Mouse (Mus musculus) forebrain, embryonic 12.5 days (tissue): Measurements from ENCODE around the gene Manba. TPM values are rescaled to one million over a fixed set of nuclear protein-coding genes. Genes with fewer than 3 reads are reported as not detected.

Experiments
- ATAC-seq: fragments of 200-750 bp; cut with Nextera tagmentation; 2 replicates; pipeline ENCODE4 v1.8.0; 2017; ENCODE audit warnings: moderate TSS enrichment; ENCODE audit not compliant: low FRiP score
- H3K27ac ChIP-seq: fragments of 300-500 bp; sonication (generic); 2 replicates; pipeline ENCODE4 v1.5.1; 2016; ENCODE audit warnings: mild to moderate bottlenecking
- H3K27me3 ChIP-seq: fragments of 300-500 bp; sonication (generic); 2 replicates; pipeline ENCODE4 v1.6.1; 2016; ENCODE audit warnings: mild to moderate bottlenecking
- H3K36me3 ChIP-seq: fragments of 300-500 bp; sonication (generic); replicated peaks from 2 replicates; pipeline ENCODE4 v1.6.1; 2016; ENCODE audit warnings: mild to moderate bottlenecking
- H3K4me1 ChIP-seq: fragments of 300-500 bp; sonication (generic); 2 replicates; pipeline ENCODE4 v1.6.1; 2016
- H3K4me2 ChIP-seq: fragments of 300-500 bp; sonication (generic); 2 replicates; pipeline ENCODE4 v1.6.1; 2016; ENCODE audit warnings: mild to moderate bottlenecking, moderate library complexity
- H3K4me3 ChIP-seq: fragments of 300-500 bp; sonication (generic); replicated peaks from 2 replicates; pipeline ENCODE4 v1.5.1; 2016; ENCODE audit warnings: mild to moderate bottlenecking
- H3K9ac ChIP-seq: fragments of 300-500 bp; sonication (generic); 2 replicates; pipeline ENCODE4 v1.6.1; 2016; ENCODE audit warnings: mild to moderate bottlenecking
- H3K9me3 ChIP-seq: fragments of 300-500 bp; sonication (generic); 2 replicates; pipeline ENCODE4 v1.6.1; 2016
- WGBS: fragments of 180-500 bp; shearing (Covaris S2); methylation state at CpG from one replicate; pipeline ENCODE4 v1.1.7; 2016; 5-methylcytosine and 5-hydroxymethylcytosine counted together
- polyA plus RNA-seq: library from polyadenylated mRNA; unstranded; fragments of >200 nt; fragmentation: Nextera tagmentation; extraction: Ambion mirVana; gene quantifications from 2 replicates; pipeline ENCODE4 v1.2.1, GENCODE M21; 2016

The Manba gene
- polyA plus RNA-seq, 1 experiment from 2014 or later, result 3.6 TPM

DNA sequence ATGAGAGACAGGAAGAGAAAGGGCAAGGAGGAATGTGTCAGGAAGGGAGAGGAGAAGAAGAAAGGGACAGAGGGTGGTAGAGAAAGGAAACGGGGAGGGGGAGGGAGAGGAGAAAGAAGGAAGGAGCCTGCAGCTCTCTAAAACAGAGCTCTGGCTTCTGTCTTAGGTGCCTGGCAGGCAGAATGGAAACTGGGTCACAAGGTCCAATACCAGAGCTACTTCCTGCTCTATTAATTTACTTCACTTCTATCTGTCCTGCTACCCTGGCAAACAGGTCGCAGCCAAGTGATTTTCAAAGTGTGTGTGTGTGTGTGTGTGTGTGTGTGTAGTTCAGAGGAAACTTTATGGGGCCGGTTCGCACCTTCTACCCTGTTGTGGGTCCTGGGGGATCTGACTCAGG lies 93.8 kb downstream of the Manba start:
- Histone ChIP-seq H3K36me3 (peaks cover 2% of the 10 kb centered on the region; the same call in 1 of the 2 replicates), H3K9ac (no peak overlapping the region), H3K4me1 (peaks cover 11% of the 10 kb centered on the region), H3K4me3 (no peak overlapping the region), H3K4me2 (no peak overlapping the region), H3K27me3 (no peaks in the 10 kb centered on the region), H3K27ac (no peak overlapping the region), H3K9me3 (no peaks in the 10 kb centered on the region)
- no peak for ATAC-seq
- 75% methylated on average over 4 of the region's 4 CpGs for WGBS

DNA sequence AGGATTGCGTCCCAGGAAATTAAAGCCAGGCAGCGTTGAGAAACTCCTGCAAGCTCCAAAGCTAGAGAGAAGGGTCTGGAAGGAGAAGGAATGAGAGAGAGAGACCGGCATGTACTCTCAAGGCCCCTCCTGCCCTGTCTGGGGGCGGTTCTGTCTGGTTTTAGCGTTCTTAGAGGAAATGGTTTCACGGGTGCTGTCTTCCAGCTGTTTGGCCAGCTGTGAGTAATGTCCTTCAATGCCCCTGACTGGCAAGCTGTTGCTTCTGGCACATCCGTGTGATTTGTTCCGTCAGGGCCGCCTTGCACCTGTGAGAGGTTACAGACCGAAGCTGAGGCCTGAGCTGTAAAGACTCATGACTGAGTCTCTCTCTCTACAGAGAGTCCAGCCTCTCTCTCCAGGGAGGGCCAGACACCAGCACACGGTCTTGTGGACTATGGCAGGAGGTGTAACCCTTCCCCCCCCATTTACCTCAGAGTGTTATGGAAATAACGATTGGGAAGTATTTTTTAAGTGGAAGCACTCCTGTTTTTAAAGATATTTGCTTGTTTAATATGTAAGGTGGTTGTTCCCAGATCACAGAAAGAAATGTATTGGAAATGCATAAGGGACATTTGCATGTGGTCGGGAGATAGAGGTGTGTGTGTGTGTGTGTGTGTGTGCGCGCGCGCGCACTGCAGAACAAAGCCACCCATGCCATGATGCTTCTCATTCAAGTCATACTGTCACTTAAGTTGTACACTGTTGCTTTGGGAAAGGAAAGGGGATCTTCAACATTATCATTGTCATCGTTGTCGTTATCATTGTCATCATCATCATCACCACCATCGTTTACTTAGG lies 95.2 kb downstream of the Manba start:
- Histone ChIP-seq H3K4me1 (peaks cover 11% of the 10 kb centered on the region), H3K9me3 (no peaks in the 10 kb centered on the region), H3K9ac (no peak overlapping the region), H3K4me2 (no peak overlapping the region), H3K4me3 (no peak overlapping the region), H3K27ac (no peak overlapping the region), H3K36me3 (peaks cover 10% of the 10 kb centered on the region; the same call in 1 of the 2 replicates), H3K27me3 (no peaks in the 10 kb centered on the region)
- ATAC-seq, result no peak
- 88% methylated on average over 21 of the region's 21 CpGs for WGBS

DNA sequence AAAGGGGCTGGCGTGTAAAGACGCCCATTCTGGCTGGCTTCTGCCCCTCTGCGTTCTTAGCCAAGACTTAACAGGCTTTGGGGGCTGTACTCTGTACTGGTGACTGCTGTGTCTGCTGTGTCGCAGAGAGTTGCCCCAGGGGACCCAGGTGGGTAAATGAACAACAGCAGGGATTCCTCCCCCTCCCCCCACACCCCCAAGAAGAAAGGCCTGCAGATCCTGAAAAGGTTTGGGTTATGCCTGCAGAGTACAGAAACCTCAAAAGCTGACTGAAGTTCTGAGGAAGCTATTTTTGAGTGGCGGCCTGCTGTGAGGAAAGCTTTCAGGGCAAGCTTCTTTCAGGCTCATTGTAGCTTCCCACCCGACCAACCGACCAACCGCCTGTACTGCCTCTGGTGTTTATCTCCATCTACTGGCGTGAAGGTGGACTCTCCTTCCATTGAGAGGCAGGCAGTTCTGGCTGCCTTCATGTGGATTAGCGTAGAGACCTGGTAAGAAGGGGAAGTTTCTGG lies 96.3 kb downstream of the Manba start:
- ATAC-seq, result peak; percentile 55
- no peak overlapping the region for H3K9ac ChIP-seq
- H3K4me1 ChIP-seq, result peaks cover 11% of the 10 kb centered on the region
- H3K4me2 ChIP-seq, result no peak overlapping the region
- peaks cover 12% of the 10 kb centered on the region; the same call in 1 of the 2 replicates for H3K36me3 ChIP-seq
- no peak overlapping the region for H3K27ac ChIP-seq
- H3K9me3 ChIP-seq, result no peaks in the 10 kb centered on the region
- 9% methylated on average over 10 of the region's 10 CpGs for WGBS
- no peaks in the 10 kb centered on the region for H3K27me3 ChIP-seq
- H3K4me3 ChIP-seq, result no peak overlapping the region

DNA sequence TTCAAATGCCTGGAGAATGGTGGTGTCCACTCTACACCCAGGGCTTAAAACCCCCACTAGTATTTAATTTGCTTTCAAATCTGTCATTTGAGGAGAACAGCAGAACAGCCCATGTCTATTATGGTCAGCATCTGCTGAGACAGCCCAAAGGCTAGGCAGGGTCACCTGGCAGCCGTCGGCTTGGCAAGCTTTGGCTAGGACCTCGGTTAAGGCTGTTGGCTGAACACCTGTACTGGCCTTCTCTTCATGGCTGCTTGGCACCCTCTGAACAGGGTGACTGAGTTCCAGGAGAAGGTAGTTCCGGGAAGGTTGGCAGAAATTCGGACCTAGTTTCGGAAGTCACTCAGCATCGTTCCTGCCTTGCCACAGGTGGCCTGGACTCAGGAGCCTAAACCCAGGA lies 96.8 kb downstream of the Manba start:
- 81% methylated on average over 7 of the region's 7 CpGs for WGBS
- no peak for ATAC-seq
- no peak overlapping the region for H3K27ac ChIP-seq

DNA sequence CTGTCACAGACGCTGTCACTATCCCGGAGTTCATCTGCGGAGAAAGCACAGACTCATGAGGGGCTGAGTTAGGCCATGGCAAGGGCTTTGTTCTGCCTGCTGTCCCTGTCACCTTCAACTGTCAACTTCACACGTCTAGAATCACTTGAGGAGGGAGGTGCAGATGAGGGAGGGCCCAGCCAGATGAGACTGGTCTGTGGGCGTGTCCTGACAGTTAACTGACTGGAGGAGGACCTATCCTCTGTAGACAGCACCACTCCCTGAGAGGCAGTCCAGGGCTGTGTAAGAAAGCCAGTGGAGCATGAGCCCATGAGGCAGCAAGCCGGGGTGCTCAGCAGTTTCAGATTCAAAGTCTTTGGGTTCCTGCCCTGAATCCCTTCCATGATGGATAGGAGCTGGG lies 100.1 kb downstream of the Manba start:
- 65% methylated on average over 6 of the region's 6 CpGs for WGBS
- H3K9me3 ChIP-seq, result no peaks in the 10 kb centered on the region
- no peak overlapping the region for H3K4me2 ChIP-seq
- no peak overlapping the region for H3K4me3 ChIP-seq
- H3K36me3 ChIP-seq, result peaks cover 49% of the 10 kb centered on the region
- peak; percentile 69; the same call in 1 of the 2 replicates for ATAC-seq
- H3K27me3 ChIP-seq, result no peaks in the 10 kb centered on the region
- H3K27ac ChIP-seq, result peak overlapping the region; percentile 27
- H3K4me1 ChIP-seq, result peaks cover 11% of the 10 kb centered on the region
- no peak overlapping the region for H3K9ac ChIP-seq

More for the DNA sequence above, 96.8 kb downstream of the Manba start:
- Histone ChIP-seq H3K4me3 (no peak overlapping the region), H3K4me1 (peaks cover 11% of the 10 kb centered on the region), H3K9me3 (no peaks in the 10 kb centered on the region), H3K9ac (no peak overlapping the region), H3K4me2 (no peak overlapping the region), H3K36me3 (peaks cover 18% of the 10 kb centered on the region), H3K27me3 (no peaks in the 10 kb centered on the region)

DNA sequence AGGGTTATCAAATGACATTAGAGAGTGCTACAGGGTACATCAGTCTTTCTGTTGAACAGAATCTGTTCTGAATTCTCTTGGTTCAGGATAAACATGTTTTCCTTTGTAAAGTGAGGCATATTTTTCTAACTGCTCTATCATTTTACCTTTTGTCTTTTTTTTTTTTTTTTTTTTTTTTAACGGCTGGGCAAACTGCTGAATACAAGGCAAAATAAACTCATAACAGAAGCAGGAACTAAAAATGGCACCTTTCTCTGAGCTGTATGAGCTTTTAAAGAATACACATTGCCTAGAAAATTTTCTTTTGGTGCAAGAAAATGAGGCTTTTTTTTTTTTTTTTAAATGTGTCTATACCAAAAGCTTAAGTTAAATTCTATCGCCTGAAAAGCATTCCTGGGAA lies 100.6 kb downstream of the Manba start:
- WGBS, result 90% methylated on average over 2 of the region's 2 CpGs
- Histone ChIP-seq H3K4me3 (no peak overlapping the region), H3K27ac (peak overlapping the region; percentile 27), H3K27me3 (no peaks in the 10 kb centered on the region), H3K36me3 (peaks cover 50% of the 10 kb centered on the region), H3K9me3 (no peaks in the 10 kb centered on the region), H3K4me1 (peaks cover 11% of the 10 kb centered on the region), H3K4me2 (no peak overlapping the region), H3K9ac (no peak overlapping the region)
- ATAC-seq, result no peak

DNA sequence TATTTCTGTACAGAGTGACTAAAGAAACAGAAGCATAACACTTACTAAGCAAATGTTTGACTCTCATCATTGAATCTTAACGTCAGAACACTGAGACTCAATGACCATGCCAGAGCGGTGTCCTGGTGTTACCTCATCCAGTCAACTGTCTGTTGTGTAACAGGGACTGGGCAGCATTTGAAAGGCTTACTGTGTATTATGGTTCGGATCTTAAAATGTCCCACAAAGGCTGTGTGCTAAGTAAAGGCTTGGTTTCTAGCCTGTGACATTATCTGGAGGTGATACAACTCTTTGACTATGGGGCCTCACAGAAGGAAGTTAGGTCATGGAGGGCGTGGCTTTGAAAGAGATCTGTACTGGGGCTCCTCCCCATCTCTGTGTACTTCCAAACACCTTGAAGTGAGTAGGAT lies 101.1 kb downstream of the Manba start:
- Histone ChIP-seq H3K36me3 (peaks cover 50% of the 10 kb centered on the region), H3K27me3 (no peaks in the 10 kb centered on the region), H3K4me1 (peaks cover 8% of the 10 kb centered on the region), H3K4me2 (no peak overlapping the region), H3K9me3 (no peaks in the 10 kb centered on the region), H3K4me3 (no peak overlapping the region), H3K27ac (no peak overlapping the region), H3K9ac (no peak overlapping the region)
- no peak for ATAC-seq
- WGBS, result 84% methylated on average over 4 of the region's 4 CpGs

DNA sequence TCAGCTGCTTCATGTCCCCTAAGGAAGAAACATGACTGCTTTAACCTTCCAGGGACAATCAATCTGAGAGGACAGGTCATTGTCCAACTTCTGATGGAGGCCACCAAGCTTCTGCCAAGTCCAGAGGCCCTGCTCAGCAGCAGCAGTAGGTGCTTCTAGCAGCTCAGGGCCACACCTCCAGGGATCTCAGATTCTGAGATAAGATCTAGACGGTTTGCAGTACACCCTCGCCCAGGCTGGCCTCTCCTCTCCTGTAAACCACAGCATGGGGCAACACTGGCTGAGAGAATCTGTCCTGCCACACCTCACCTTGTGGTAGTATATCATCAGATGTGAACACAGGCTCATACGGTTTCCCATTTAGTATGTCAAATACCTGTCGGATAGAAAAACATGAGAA lies 105.1 kb downstream of the Manba start:
- Histone ChIP-seq H3K27ac (no peak overlapping the region), H3K36me3 (peaks cover 56% of the 10 kb centered on the region), H3K4me1 (no peaks in the 10 kb centered on the region; the same call in 1 of the 2 replicates), H3K4me2 (no peak overlapping the region), H3K4me3 (no peak overlapping the region), H3K27me3 (no peaks in the 10 kb centered on the region), H3K9ac (no peak overlapping the region), H3K9me3 (no peaks in the 10 kb centered on the region)
- 88% methylated on average over 4 of the region's 4 CpGs for WGBS
- no peak for ATAC-seq

DNA sequence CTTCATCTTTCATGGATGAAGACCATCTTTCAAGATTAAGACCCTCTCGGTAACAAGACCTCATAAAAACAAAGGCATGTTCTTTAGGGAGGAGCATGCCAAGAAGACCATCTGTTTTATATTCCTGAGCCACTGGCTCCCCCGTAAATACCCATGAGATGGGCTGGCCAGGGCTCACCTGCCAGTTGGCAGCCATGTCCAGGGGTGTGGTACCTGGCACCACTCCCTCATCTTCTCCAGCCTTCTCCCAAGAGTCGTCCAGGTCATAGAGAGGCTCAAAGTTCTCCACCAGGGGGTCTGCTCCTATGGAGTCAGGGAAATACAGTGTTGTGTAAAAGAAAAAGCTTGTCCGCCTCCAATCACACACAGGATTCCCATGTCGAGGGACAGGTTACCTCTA lies 106.0 kb downstream of the Manba start:
- H3K27me3 ChIP-seq, result no peaks in the 10 kb centered on the region
- H3K36me3 ChIP-seq, result peaks cover 56% of the 10 kb centered on the region
- no peaks in the 10 kb centered on the region; the same call in 1 of the 2 replicates for H3K4me1 ChIP-seq
- WGBS, result 83% methylated on average over 5 of the region's 5 CpGs
- H3K4me2 ChIP-seq, result no peak overlapping the region
- H3K4me3 ChIP-seq, result no peak overlapping the region
- no peaks in the 10 kb centered on the region for H3K9me3 ChIP-seq
- H3K9ac ChIP-seq, result no peak overlapping the region
- H3K27ac ChIP-seq, result no peak overlapping the region
- 0 out of 2 replicates have a peak, but pooled peaks have one; percentile 27 for ATAC-seq

DNA sequence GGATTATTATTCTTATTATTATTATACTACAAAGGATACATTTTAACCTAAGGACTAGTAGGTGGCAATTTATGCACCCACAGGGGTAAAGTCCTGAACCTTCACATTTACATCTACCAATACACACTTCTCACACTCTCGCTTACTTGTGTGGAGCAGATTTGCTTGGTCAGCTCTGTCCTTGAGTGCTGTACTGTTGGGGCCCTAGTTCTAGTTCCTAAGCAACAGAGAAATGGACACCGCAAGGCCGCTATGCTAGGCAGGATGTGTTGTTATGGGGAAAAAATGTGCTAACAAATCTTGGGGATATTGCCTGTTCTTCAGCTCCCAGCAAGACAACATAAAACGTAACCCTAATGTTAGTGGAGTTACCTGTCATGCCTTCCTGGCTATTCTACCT lies 106.6 kb downstream of the Manba start:
- H3K4me2 ChIP-seq, result no peak overlapping the region
- no peak for ATAC-seq
- H3K4me3 ChIP-seq, result no peak overlapping the region
- no peaks in the 10 kb centered on the region; the same call in 1 of the 2 replicates for H3K4me1 ChIP-seq
- no peaks in the 10 kb centered on the region for H3K27me3 ChIP-seq
- 83% methylated on average over 4 of the region's 4 CpGs for WGBS
- no peak overlapping the region for H3K27ac ChIP-seq
- H3K36me3 ChIP-seq, result peaks cover 50% of the 10 kb centered on the region
- H3K9ac ChIP-seq, result no peak overlapping the region
- no peaks in the 10 kb centered on the region for H3K9me3 ChIP-seq

DNA sequence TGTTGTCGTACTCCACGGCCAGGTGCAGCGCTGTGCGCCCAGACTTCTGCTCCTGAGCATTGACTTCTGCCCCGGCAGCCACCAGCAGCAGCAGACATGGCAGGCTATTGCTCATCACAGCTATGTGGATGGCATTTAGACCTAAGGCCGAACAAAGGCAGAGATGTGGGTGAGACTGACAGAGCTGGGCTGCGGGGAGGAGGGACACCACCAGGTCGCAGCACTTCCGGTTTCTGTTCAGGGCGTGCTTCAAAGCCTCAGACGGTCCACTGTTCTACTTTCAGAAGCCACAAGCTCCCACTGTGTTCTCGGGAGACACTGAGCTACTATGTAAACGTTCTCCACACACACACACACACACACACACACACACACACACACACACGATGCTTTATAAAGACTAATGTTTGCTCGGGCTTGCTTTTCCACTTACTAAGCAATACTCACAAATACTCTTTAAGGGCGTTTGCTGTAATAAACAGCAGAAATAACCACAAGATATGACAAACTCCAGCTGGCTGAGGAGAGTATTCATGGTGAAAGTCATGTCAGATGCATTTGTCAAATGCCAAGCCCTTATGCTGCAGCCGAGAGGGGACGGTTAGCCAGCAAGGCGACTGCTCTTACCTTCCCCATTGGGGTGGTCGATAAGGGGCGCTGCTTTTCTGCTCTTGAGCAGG lies 109.0 kb downstream of the Manba start:
- no peak for ATAC-seq
- Histone ChIP-seq H3K4me2 (no peak overlapping the region), H3K4me3 (no peak overlapping the region), H3K27ac (no peak overlapping the region), H3K36me3 (peaks cover 28% of the 10 kb centered on the region), H3K9ac (no peak overlapping the region), H3K27me3 (no peaks in the 10 kb centered on the region), H3K4me1 (no peaks in the 10 kb centered on the region; the same call in 1 of the 2 replicates), H3K9me3 (no peaks in the 10 kb centered on the region)
- WGBS, result 85% methylated on average over 21 of the region's 21 CpGs

DNA sequence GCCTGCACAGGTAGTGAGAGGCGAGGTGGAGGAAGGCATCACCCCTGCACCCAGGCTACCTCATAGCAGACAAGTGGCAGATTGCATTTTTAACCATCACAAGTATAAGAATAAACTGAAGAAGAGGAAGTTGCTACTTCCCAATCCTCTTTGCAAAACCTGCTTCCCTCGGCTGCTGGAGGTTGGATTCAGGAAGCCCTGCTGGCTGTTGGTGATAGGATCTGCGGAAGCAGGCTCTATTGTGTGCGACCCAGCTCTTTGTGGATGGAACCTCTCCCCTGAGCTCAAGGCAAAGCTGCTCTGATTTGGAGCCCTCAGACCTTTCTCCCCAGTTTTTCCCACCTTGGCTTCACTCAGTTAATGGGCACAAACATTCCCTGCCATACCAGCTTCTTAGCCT lies 111.6 kb downstream of the Manba start:
- H3K4me2 ChIP-seq, result no peak overlapping the region
- no peak overlapping the region; the same call in 1 of the 2 replicates for H3K27ac ChIP-seq
- 42% methylated on average over 4 of the region's 4 CpGs for WGBS
- H3K9ac ChIP-seq, result no peak overlapping the region
- H3K4me1 ChIP-seq, result no peaks in the 10 kb centered on the region; the same call in 1 of the 2 replicates
- no peak overlapping the region for H3K4me3 ChIP-seq
- H3K9me3 ChIP-seq, result no peaks in the 10 kb centered on the region
- H3K27me3 ChIP-seq, result no peaks in the 10 kb centered on the region
- ATAC-seq, result no peak
- peaks cover 27% of the 10 kb centered on the region for H3K36me3 ChIP-seq
